Mouse (Mus musculus): ENCODE data around the gene Ccl9.
"Not testable (repeated sequence)": the region's sequence is repeated elsewhere in the genome, so short reads cannot be mapped to it uniquely, and the experiment has no call there.

The Ccl9 gene

GRCm38 (mm10) chr11:83580699-83581232 lies 2.3 kb upstream of the Ccl9 start:
- DNase-seq (ENCODE audit: low spot score), result no peak

DNA sequence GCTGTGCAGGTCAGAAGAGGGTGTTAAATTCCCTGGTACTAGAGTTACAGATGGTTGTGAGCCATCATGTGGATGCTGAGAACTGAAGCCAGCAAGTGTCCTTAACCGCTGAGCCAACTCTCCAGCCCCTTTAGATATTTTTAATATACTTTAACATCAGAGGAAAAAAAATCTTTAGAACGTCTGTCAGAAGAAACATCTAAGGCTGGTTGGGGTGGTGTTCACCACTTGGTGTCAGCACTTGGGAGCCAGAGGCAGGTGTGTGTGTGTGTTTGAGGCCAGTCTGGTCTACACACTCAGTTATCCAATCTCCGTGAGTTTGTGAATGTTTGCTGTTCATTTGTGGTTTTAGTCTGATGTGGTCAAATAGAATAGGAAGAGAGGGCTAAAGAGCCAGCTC lies 563 bp upstream of the Ccl9 start:
- no peak for DNase-seq (ENCODE audit: low spot score)

- no peak for DNase-seq (ENCODE audit: low spot score)
Measured at GRCm38 (mm10) chr11:83576927-83577555, 1.4 kb downstream of the Ccl9 start.

- DNase-seq (ENCODE audit: low spot score), result no peak
Measured at GRCm38 (mm10) chr11:83572834-83573233, 5.6 kb downstream of the Ccl9 start.

- DNase-seq (ENCODE audit: low spot score), result peak; percentile 37
Measured at GRCm38 (mm10) chr11:83572223-83572622, 6.2 kb downstream of the Ccl9 start.

- DNase-seq (ENCODE audit: low spot score), result no peak
Measured at GRCm38 (mm10) chr11:83570189-83570588, 8.2 kb downstream of the Ccl9 start.

GRCm38 (mm10) chr11:83569249-83569648 lies 9.2 kb downstream of the Ccl9 start:
- DNase-seq (ENCODE audit: low spot score), result no peak

GRCm38 (mm10) chr11:83568786-83569185 lies 9.7 kb downstream of the Ccl9 start:
- DNase-seq (ENCODE audit: low spot score), result no peak

- no peak for DNase-seq (ENCODE audit: low spot score)
Measured at GRCm38 (mm10) chr11:83568061-83568460, 10.4 kb downstream of the Ccl9 start.

DNA sequence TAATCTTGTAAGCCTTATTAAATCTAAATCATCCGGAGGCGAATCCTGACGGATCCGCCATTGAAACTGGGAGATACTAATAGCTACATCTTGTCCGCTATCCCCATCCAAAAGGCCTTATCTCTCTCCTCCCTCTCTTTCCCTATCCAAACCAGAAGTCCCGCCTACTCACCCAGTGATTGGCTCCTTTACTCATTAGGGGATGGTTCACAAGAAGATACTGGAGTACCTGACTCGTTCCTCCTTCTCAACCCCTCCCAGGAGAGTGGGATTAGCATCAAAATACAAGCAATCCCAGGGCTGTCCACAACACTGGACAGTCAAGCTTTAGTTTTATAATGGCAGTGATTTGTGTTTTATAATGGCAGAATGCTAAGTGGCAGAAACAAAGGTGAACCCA lies 11.1 kb downstream of the Ccl9 start:
- no peak for DNase-seq (ENCODE audit: low spot score)

DNA sequence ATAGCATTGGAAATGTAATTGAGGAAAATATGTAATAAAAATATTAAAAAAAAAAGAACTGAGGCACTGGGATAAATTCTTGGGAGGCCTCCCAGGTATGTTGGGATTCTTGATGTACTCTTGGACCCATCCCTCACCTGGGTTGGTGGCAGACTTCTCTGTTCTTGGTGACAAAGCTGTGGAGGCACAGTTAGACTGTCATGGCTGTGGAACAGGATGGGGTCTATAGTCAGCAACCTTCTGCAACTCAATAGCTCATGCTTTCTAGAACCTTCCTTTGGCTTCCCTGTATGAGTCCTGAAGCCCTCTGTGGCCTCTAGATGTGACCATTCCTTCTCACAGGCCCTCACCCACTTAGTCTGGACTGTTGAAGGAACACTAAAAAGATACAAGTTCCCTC lies 11.8 kb downstream of the Ccl9 start:
- DNase-seq (ENCODE audit: low spot score), result no peak

DNA sequence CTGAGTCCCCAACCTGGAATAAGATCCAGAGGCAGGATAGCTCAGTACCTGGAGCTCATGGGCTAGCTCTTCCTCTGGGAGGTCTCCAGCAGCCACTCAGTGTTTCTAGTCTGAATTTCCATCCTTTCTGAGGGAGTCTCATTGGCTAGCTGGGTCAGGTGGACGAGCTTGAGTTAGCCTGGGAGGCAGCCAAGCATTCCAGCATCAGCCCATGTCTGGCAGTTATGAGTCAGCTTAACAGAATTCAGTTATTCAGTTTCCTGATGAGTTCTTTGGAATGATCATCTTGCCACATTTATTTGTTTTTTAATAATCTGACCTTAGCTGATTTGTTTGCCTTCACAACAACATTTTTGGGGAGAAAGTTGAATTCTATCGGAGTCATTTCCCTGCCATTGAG lies 14.7 kb downstream of the Ccl9 start:
- no peak for DNase-seq (ENCODE audit: low spot score)

GRCm38 (mm10) chr11:83562311-83562887 lies 16.0 kb downstream of the Ccl9 start:
- no peak for DNase-seq (ENCODE audit: low spot score)

GRCm38 (mm10) chr11:83560405-83560804 lies 18.0 kb downstream of the Ccl9 start:
- DNase-seq (ENCODE audit: low spot score), result no peak

DNA sequence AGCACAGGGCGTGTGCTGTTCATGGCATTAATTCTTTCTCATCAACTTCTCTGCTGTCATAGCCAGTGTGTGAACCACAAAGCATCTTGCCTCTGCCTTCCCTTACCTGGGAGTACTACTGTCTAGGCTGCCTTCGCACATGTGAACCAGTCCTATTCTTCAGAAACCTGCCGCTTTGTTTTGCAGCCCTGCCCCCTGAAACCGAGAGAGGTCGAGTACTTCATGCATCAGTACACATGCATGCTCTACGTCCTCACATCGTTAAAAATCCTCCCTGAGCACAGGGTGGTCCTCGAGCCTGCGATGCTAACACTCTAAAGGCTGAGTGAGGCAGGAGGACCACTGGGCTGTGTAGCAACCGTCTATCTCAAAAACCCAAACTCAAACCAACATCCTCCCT lies 21.4 kb downstream of the Ccl9 start:
- no peak for DNase-seq (ENCODE audit: low spot score)

DNA sequence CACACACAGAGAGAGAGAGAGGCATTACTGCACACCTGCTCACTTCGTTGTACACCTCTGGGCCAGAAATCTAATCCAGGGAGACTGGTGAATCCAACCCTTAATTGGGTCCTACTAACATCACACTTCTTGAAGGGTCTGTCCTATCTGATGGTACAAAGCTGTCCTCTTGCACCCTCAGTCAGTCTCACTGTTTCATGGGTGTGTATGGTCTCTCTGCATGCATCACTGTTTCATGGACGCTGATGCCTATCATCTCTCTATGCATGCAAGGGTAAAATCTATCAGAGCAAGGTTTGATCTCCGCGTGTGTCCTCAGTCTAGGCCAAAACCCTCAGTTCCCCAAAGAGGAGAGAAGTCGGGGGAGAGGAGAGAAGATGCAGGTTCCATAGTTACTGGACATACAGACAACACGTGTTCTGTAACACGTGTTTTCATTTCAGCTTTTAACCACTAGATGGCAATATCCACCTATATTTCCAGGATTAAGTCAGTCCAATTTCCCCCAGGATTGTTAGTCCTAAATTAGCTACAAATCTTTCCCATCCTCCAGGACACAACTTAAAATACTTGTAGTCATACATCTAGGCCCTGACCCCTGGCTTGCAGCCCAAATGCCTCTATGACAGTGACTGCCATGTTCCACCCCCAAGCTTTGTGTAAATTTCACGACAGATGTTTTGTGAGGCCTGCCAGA lies 22.2 kb downstream of the Ccl9 start:
- peak; percentile 37 for DNase-seq (ENCODE audit: low spot score)

GRCm38 (mm10) chr11:83551668-83552067 lies 26.8 kb downstream of the Ccl9 start:
- DNase-seq (ENCODE audit: low spot score), result no peak

DNA sequence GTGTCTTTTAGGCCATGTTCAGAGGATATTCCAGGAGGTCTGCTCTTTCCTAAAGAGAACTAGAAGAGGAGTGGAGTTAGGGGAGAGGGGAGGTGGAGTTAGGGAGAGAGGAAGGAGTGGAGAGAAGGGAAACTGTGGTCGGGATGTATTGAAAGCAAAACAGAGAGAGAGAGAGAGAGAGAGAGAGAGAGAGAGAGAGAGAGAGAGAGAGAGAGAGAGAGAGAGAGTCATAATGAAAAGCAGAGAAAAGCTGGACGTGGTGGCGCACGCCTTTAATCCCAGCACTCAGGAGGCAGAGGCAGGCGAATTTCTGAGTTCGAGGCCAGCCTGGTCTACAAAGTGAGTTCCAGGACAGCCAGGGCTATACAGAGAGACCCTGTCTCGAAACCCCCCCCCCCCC lies 27.4 kb downstream of the Ccl9 start:
- DNase-seq (ENCODE audit: low spot score), result not testable (repeated sequence)

- DNase-seq (ENCODE audit: low spot score), result no peak
Measured at GRCm38 (mm10) chr11:83550186-83550632, 28.2 kb downstream of the Ccl9 start.

- no peak for DNase-seq (ENCODE audit: low spot score)
Measured at GRCm38 (mm10) chr11:83544214-83544613, 34.2 kb downstream of the Ccl9 start.

DNA sequence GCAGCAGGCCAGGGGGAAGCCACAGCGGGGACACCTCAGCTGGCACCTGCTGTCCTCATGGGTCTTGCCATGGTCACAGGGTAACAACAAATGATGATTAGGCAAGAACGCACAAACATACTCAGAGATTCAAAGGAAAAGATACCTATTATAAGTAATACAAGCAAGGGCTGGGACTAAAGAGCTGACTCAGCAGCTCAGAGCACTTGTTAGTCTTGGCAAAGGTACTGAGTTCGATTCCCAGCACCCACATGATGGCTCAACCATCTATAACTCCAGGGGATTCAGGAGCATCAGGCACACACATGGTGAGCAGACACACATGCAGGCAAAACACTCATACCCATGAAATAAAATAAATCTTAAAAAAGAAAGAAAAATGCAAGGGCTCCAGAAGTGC lies 37.0 kb downstream of the Ccl9 start:
- no peak for DNase-seq (ENCODE audit: low spot score)

- DNase-seq (ENCODE audit: low spot score), result no peak
Measured at GRCm38 (mm10) chr11:83540931-83541330, 37.5 kb downstream of the Ccl9 start.

GRCm38 (mm10) chr11:83538705-83539314 lies 39.6 kb downstream of the Ccl9 start:
- DNase-seq (ENCODE audit: low spot score), result no peak

Measured in layer of hippocampus, adult 11-12 months (tissue).